Mouse (Mus musculus): ENCODE measurements around the gene Baiap2l2. TPM values are rescaled to one million over a fixed set of nuclear protein-coding genes. Genes with fewer than 3 reads are reported as not detected.

The Baiap2l2 gene
- polyA plus RNA-seq, 1 experiment from 2014 or later = 3.6 TPM

GRCm38 (mm10) chr15:79306043-79306637, 20.8 kb upstream of the Baiap2l2 start:
- Histone ChIP-seq H3K27me3 (ENCODE audit: control insufficient read depth, insufficient read depth, low read depth, low read length) (no peaks in the 10 kb centered on the region), H3K4me1 (ENCODE audit: control insufficient read depth, insufficient read depth, low read length) (no peaks in the 10 kb centered on the region), H3K4me3 (ENCODE audit: low read depth, low read length) (no peak overlapping the region), H3K36me3 (ENCODE audit: control insufficient read depth, insufficient read depth, low read length) (peaks cover 3% of the 10 kb centered on the region), H3K27ac (ENCODE audit: low read length) (no peak overlapping the region), H3K9me3 (replicated peaks; ENCODE audit: control insufficient read depth, low read length, poor library complexity, severe bottlenecking) (no peaks in the 10 kb centered on the region), H3K4me2 (ENCODE audit: low read length) (no peak overlapping the region), H3K9ac (ENCODE audit: low read depth, low read length) (no peak overlapping the region)
- 76% methylated on average over 23 of the region's 23 CpGs for WGBS
- no peak for ATAC-seq

- no peaks in the 10 kb centered on the region for H3K4me1 ChIP-seq (ENCODE audit: control insufficient read depth, insufficient read depth, low read length)
- 70% methylated on average over 3 of the region's 5 CpGs for WGBS
- ATAC-seq = no peak
- H3K27ac ChIP-seq (ENCODE audit: low read length) = no peak overlapping the region
- no peaks in the 10 kb centered on the region for H3K27me3 ChIP-seq (ENCODE audit: control insufficient read depth, insufficient read depth, low read depth, low read length)
- H3K4me3 ChIP-seq (ENCODE audit: low read depth, low read length) = no peak overlapping the region
- no peaks in the 10 kb centered on the region; the same call in none of the 2 replicates for H3K36me3 ChIP-seq (ENCODE audit: control insufficient read depth, insufficient read depth, low read length)
- H3K9ac ChIP-seq (ENCODE audit: low read depth, low read length) = no peak overlapping the region
- H3K9me3 ChIP-seq (replicated peaks; ENCODE audit: control insufficient read depth, low read length, poor library complexity, severe bottlenecking) = no peaks in the 10 kb centered on the region
- no peak overlapping the region for H3K4me2 ChIP-seq (ENCODE audit: low read length)
Observed at GRCm38 (mm10) chr15:79304832-79305231, 19.5 kb upstream of the Baiap2l2 start.

- Histone ChIP-seq H3K36me3 (ENCODE audit: control insufficient read depth, insufficient read depth, low read length) (no peaks in the 10 kb centered on the region; the same call in none of the 2 replicates), H3K4me1 (ENCODE audit: control insufficient read depth, insufficient read depth, low read length) (no peaks in the 10 kb centered on the region), H3K27me3 (ENCODE audit: control insufficient read depth, insufficient read depth, low read depth, low read length) (no peaks in the 10 kb centered on the region), H3K4me2 (ENCODE audit: low read length) (no peak overlapping the region), H3K9ac (ENCODE audit: low read depth, low read length) (no peak overlapping the region), H3K27ac (ENCODE audit: low read length) (no peak overlapping the region), H3K9me3 (replicated peaks; ENCODE audit: control insufficient read depth, low read length, poor library complexity, severe bottlenecking) (no peaks in the 10 kb centered on the region), H3K4me3 (ENCODE audit: low read depth, low read length) (no peak overlapping the region)
- no peak for ATAC-seq
- WGBS = 91% methylated on average over 8 of the region's 8 CpGs
Observed at GRCm38 (mm10) chr15:79303725-79304124, 18.4 kb upstream of the Baiap2l2 start.

GRCm38 (mm10) chr15:79299563-79300155, 14.3 kb upstream of the Baiap2l2 start:
- 86% methylated on average over 2 of the region's 2 CpGs for WGBS

GRCm38 (mm10) chr15:79298553-79298952, 13.2 kb upstream of the Baiap2l2 start:
- H3K4me3 ChIP-seq (ENCODE audit: low read depth, low read length) = no peak overlapping the region
- 90% methylated on average over 6 of the region's 6 CpGs for WGBS
- no peaks in the 10 kb centered on the region for H3K9me3 ChIP-seq (replicated peaks; ENCODE audit: control insufficient read depth, low read length, poor library complexity, severe bottlenecking)
- no peak for ATAC-seq
- H3K9ac ChIP-seq (ENCODE audit: low read depth, low read length) = no peak overlapping the region
- H3K27me3 ChIP-seq (ENCODE audit: control insufficient read depth, insufficient read depth, low read depth, low read length) = no peaks in the 10 kb centered on the region
- no peaks in the 10 kb centered on the region for H3K4me1 ChIP-seq (ENCODE audit: control insufficient read depth, insufficient read depth, low read length)
- H3K36me3 ChIP-seq (ENCODE audit: control insufficient read depth, insufficient read depth, low read length) = no peaks in the 10 kb centered on the region
- H3K27ac ChIP-seq (ENCODE audit: low read length) = no peak overlapping the region
- H3K4me2 ChIP-seq (ENCODE audit: low read length) = no peak overlapping the region

More at GRCm38 (mm10) chr15:79299563-79300155, 14.3 kb upstream of the Baiap2l2 start:
- no peaks in the 10 kb centered on the region; the same call in 1 of the 2 replicates for H3K36me3 ChIP-seq (ENCODE audit: control insufficient read depth, insufficient read depth, low read length)
- no peaks in the 10 kb centered on the region for H3K9me3 ChIP-seq (replicated peaks; ENCODE audit: control insufficient read depth, low read length, poor library complexity, severe bottlenecking)
- no peaks in the 10 kb centered on the region for H3K27me3 ChIP-seq (ENCODE audit: control insufficient read depth, insufficient read depth, low read depth, low read length)
- no peak overlapping the region for H3K4me3 ChIP-seq (ENCODE audit: low read depth, low read length)
- H3K27ac ChIP-seq (ENCODE audit: low read length) = no peak overlapping the region
- no peak overlapping the region for H3K9ac ChIP-seq (ENCODE audit: low read depth, low read length)
- no peak for ATAC-seq
- H3K4me1 ChIP-seq (ENCODE audit: control insufficient read depth, insufficient read depth, low read length) = no peaks in the 10 kb centered on the region
- H3K4me2 ChIP-seq (ENCODE audit: low read length) = no peak overlapping the region

GRCm38 (mm10) chr15:79292779-79293178, 7.4 kb upstream of the Baiap2l2 start:
- Histone ChIP-seq H3K4me3 (ENCODE audit: low read depth, low read length) (no peak overlapping the region), H3K27me3 (ENCODE audit: control insufficient read depth, insufficient read depth, low read depth, low read length) (no peaks in the 10 kb centered on the region), H3K27ac (ENCODE audit: low read length) (no peak overlapping the region), H3K4me2 (ENCODE audit: low read length) (no peak overlapping the region), H3K9ac (ENCODE audit: low read depth, low read length) (no peak overlapping the region), H3K4me1 (ENCODE audit: control insufficient read depth, insufficient read depth, low read length) (no peaks in the 10 kb centered on the region), H3K9me3 (replicated peaks; ENCODE audit: control insufficient read depth, low read length, poor library complexity, severe bottlenecking) (no peaks in the 10 kb centered on the region), H3K36me3 (ENCODE audit: control insufficient read depth, insufficient read depth, low read length) (0 out of 2 replicates have a peak, but pooled peaks cover 2% of the 10 kb centered on the region)
- WGBS = 89% methylated on average over 9 of the region's 9 CpGs
- no peak for ATAC-seq

- H3K4me1 ChIP-seq (ENCODE audit: control insufficient read depth, insufficient read depth, low read length) = no peaks in the 10 kb centered on the region
- no peak overlapping the region for H3K9ac ChIP-seq (ENCODE audit: low read depth, low read length)
- H3K27ac ChIP-seq (ENCODE audit: low read length) = no peak overlapping the region
- H3K9me3 ChIP-seq (replicated peaks; ENCODE audit: control insufficient read depth, low read length, poor library complexity, severe bottlenecking) = no peaks in the 10 kb centered on the region
- H3K27me3 ChIP-seq (ENCODE audit: control insufficient read depth, insufficient read depth, low read depth, low read length) = no peaks in the 10 kb centered on the region
- no peak overlapping the region for H3K4me3 ChIP-seq (ENCODE audit: low read depth, low read length)
- 87% methylated on average over 3 of the region's 3 CpGs for WGBS
- H3K4me2 ChIP-seq (ENCODE audit: low read length) = no peak overlapping the region
- 0 out of 2 replicates have a peak, but pooled peaks cover 2% of the 10 kb centered on the region for H3K36me3 ChIP-seq (ENCODE audit: control insufficient read depth, insufficient read depth, low read length)
- no peak for ATAC-seq
Observed at GRCm38 (mm10) chr15:79290340-79290739, 5.0 kb upstream of the Baiap2l2 start.

- WGBS = 96% methylated on average over 12 of the region's 12 CpGs
- H3K4me3 ChIP-seq (ENCODE audit: low read depth, low read length) = no peak overlapping the region
- no peaks in the 10 kb centered on the region for H3K4me1 ChIP-seq (ENCODE audit: control insufficient read depth, insufficient read depth, low read length)
- H3K4me2 ChIP-seq (ENCODE audit: low read length) = no peak overlapping the region
- no peak overlapping the region for H3K9ac ChIP-seq (ENCODE audit: low read depth, low read length)
- no peaks in the 10 kb centered on the region for H3K9me3 ChIP-seq (replicated peaks; ENCODE audit: control insufficient read depth, low read length, poor library complexity, severe bottlenecking)
- no peaks in the 10 kb centered on the region for H3K27me3 ChIP-seq (ENCODE audit: control insufficient read depth, insufficient read depth, low read depth, low read length)
- H3K27ac ChIP-seq (ENCODE audit: low read length) = no peak overlapping the region
- no peak for ATAC-seq
- H3K36me3 ChIP-seq (ENCODE audit: control insufficient read depth, insufficient read depth, low read length) = 0 out of 2 replicates have a peak, but pooled peaks cover 2% of the 10 kb centered on the region
Observed at GRCm38 (mm10) chr15:79289441-79289840, 4.1 kb upstream of the Baiap2l2 start.

- ATAC-seq = no peak
- WGBS = 89% methylated on average over 3 of the region's 3 CpGs
- no peak overlapping the region for H3K27ac ChIP-seq (ENCODE audit: low read length)
Observed at GRCm38 (mm10) chr15:79288387-79288786, 3.0 kb upstream of the Baiap2l2 start.

More at GRCm38 (mm10) chr15:79288387-79288786, 3.0 kb upstream of the Baiap2l2 start:
- H3K4me1 ChIP-seq (ENCODE audit: control insufficient read depth, insufficient read depth, low read length) = no peaks in the 10 kb centered on the region
- no peaks in the 10 kb centered on the region for H3K27me3 ChIP-seq (ENCODE audit: control insufficient read depth, insufficient read depth, low read depth, low read length)
- no peak overlapping the region for H3K4me2 ChIP-seq (ENCODE audit: low read length)
- H3K4me3 ChIP-seq (ENCODE audit: low read depth, low read length) = no peak overlapping the region
- no peaks in the 10 kb centered on the region for H3K9me3 ChIP-seq (replicated peaks; ENCODE audit: control insufficient read depth, low read length, poor library complexity, severe bottlenecking)
- H3K9ac ChIP-seq (ENCODE audit: low read depth, low read length) = no peak overlapping the region
- H3K36me3 ChIP-seq (ENCODE audit: control insufficient read depth, insufficient read depth, low read length) = 0 out of 2 replicates have a peak, but pooled peaks cover 2% of the 10 kb centered on the region
